Mouse (Mus musculus) midbrain, embryonic 13.5 days (tissue): ENCODE measurements around the gene Gpc1. TPM values are rescaled to one million over a fixed set of nuclear protein-coding genes. Genes with fewer than 3 reads are reported as not detected.

Experiments
- ATAC-seq: fragments of 200-750 bp; cut with Nextera tagmentation; 2 replicates; pipeline ENCODE4 v1.8.0; 2017; ENCODE audit warnings: mild to moderate bottlenecking, moderate TSS enrichment, moderate library complexity
- H3K27ac ChIP-seq: fragments of 300-500 bp; sonication (generic); 2 replicates; pipeline ENCODE4 v1.5.1; 2015; ENCODE audit warnings: inconsistent platforms, mild to moderate bottlenecking, moderate library complexity
- H3K27me3 ChIP-seq: fragments of 300-500 bp; sonication (generic); 2 replicates; pipeline ENCODE4 v1.6.1; 2015; ENCODE audit warnings: mild to moderate bottlenecking, inconsistent platforms
- H3K36me3 ChIP-seq: fragments of 300-500 bp; sonication (generic); 2 replicates; pipeline ENCODE4 v1.6.1; 2015; ENCODE audit warnings: mild to moderate bottlenecking, inconsistent platforms
- H3K4me1 ChIP-seq: fragments of 300-500 bp; sonication (generic); replicated peaks from 2 replicates; pipeline ENCODE4 v1.6.1; 2015; ENCODE audit warnings: inconsistent platforms
- H3K4me2 ChIP-seq: fragments of 300-500 bp; sonication (generic); replicated peaks from 2 replicates; pipeline ENCODE4 v1.6.1; 2015; ENCODE audit warnings: moderate library complexity, mild to moderate bottlenecking, inconsistent platforms
- H3K4me3 ChIP-seq: fragments of 300-500 bp; sonication (generic); replicated peaks from 2 replicates; pipeline ENCODE4 v1.5.1; 2015; ENCODE audit warnings: mild to moderate bottlenecking, inconsistent platforms
- H3K9ac ChIP-seq: fragments of 300-500 bp; sonication (generic); replicated peaks from 2 replicates; pipeline ENCODE4 v1.6.1; 2015; ENCODE audit warnings: mild to moderate bottlenecking, inconsistent platforms
- H3K9me3 ChIP-seq: fragments of 300-500 bp; sonication (generic); 2 replicates; pipeline ENCODE4 v1.6.1; 2016; ENCODE audit warnings: mild to moderate bottlenecking, inconsistent platforms
- WGBS: fragments of 180-500 bp; shearing (Covaris S2); methylation state at CpG from one replicate; pipeline ENCODE4 v1.1.7; 2015; 5-methylcytosine and 5-hydroxymethylcytosine counted together
- polyA plus RNA-seq: library from polyadenylated mRNA; unstranded; fragments of >200 nt; fragmentation: Nextera tagmentation; extraction: Ambion mirVana; gene quantifications from 2 replicates; pipeline ENCODE4 v1.2.1, GENCODE M21; 2015

Gpc1 gene
- polyA plus RNA-seq, 1 experiment from 2014 or later, result 67.7 TPM

- no peaks in the 10 kb centered on the region for H3K36me3 ChIP-seq
- no peak overlapping the region for H3K9ac ChIP-seq
- H3K27me3 ChIP-seq, result no peaks in the 10 kb centered on the region
- WGBS, result 92% methylated on average over 7 of the region's 7 CpGs
- no peaks in the 10 kb centered on the region for H3K9me3 ChIP-seq
- H3K27ac ChIP-seq, result no peak overlapping the region
- no peak overlapping the region for H3K4me3 ChIP-seq
- no peak for ATAC-seq
- no peak overlapping the region for H3K4me2 ChIP-seq
- no peaks in the 10 kb centered on the region for H3K4me1 ChIP-seq
These were observed 41.2 kb downstream of the Gpc1 start for GRCm38 (mm10) chr1:92872666-92873065.

GRCm38 (mm10) chr1:92874011-92874410 lies 42.6 kb downstream of the Gpc1 start:
- Histone ChIP-seq H3K9me3 (no peaks in the 10 kb centered on the region), H3K9ac (no peak overlapping the region), H3K36me3 (no peaks in the 10 kb centered on the region), H3K27ac (no peak overlapping the region), H3K4me3 (no peak overlapping the region), H3K27me3 (no peaks in the 10 kb centered on the region), H3K4me2 (no peak overlapping the region), H3K4me1 (no peaks in the 10 kb centered on the region)
- WGBS, result 60% methylated on average over 3 of the region's 3 CpGs
- no peak for ATAC-seq

- Histone ChIP-seq H3K27me3 (no peaks in the 10 kb centered on the region), H3K36me3 (no peaks in the 10 kb centered on the region), H3K4me3 (no peak overlapping the region), H3K4me2 (no peak overlapping the region), H3K27ac (no peak overlapping the region), H3K4me1 (no peaks in the 10 kb centered on the region), H3K9ac (no peak overlapping the region), H3K9me3 (no peaks in the 10 kb centered on the region)
- WGBS, result 89% methylated on average over 8 of the region's 8 CpGs
- no peak for ATAC-seq
These were observed 44.1 kb downstream of the Gpc1 start for GRCm38 (mm10) chr1:92875360-92876111.

- WGBS, result 67% methylated on average over 12 of the region's 12 CpGs
- no peaks in the 10 kb centered on the region for H3K27me3 ChIP-seq
These were observed 46.1 kb downstream of the Gpc1 start for GRCm38 (mm10) chr1:92877431-92877978.

GRCm38 (mm10) chr1:92878066-92878741 lies 46.8 kb downstream of the Gpc1 start:
- Histone ChIP-seq H3K9me3 (no peaks in the 10 kb centered on the region), H3K4me2 (no peak overlapping the region), H3K9ac (no peak overlapping the region), H3K27me3 (no peaks in the 10 kb centered on the region), H3K36me3 (no peaks in the 10 kb centered on the region), H3K4me1 (no peaks in the 10 kb centered on the region), H3K4me3 (no peak overlapping the region), H3K27ac (no peak overlapping the region)
- WGBS, result 87% methylated on average over 13 of the region's 13 CpGs
- ATAC-seq, result no peak

More at GRCm38 (mm10) chr1:92877431-92877978, 46.1 kb downstream of the Gpc1 start:
- H3K9ac ChIP-seq, result no peak overlapping the region
- H3K4me2 ChIP-seq, result no peak overlapping the region
- no peaks in the 10 kb centered on the region for H3K4me1 ChIP-seq
- ATAC-seq, result no peak
- H3K27ac ChIP-seq, result no peak overlapping the region
- no peaks in the 10 kb centered on the region for H3K9me3 ChIP-seq
- H3K36me3 ChIP-seq, result no peaks in the 10 kb centered on the region
- no peak overlapping the region for H3K4me3 ChIP-seq

- no peak overlapping the region for H3K4me2 ChIP-seq
- no peak overlapping the region for H3K9ac ChIP-seq
- no peak overlapping the region for H3K27ac ChIP-seq
- H3K4me3 ChIP-seq, result no peak overlapping the region
- no peaks in the 10 kb centered on the region for H3K27me3 ChIP-seq
- H3K36me3 ChIP-seq, result no peaks in the 10 kb centered on the region
- no peaks in the 10 kb centered on the region for H3K9me3 ChIP-seq
- no peaks in the 10 kb centered on the region for H3K4me1 ChIP-seq
- no peak for ATAC-seq
- WGBS, result 88% methylated on average over 12 of the region's 12 CpGs
These were observed 47.8 kb downstream of the Gpc1 start for GRCm38 (mm10) chr1:92879266-92879665.

GRCm38 (mm10) chr1:92880101-92880500 lies 48.7 kb downstream of the Gpc1 start:
- Histone ChIP-seq H3K9me3 (no peaks in the 10 kb centered on the region), H3K27me3 (no peaks in the 10 kb centered on the region), H3K36me3 (no peaks in the 10 kb centered on the region), H3K4me2 (no peak overlapping the region), H3K4me1 (no peaks in the 10 kb centered on the region), H3K4me3 (no peak overlapping the region), H3K9ac (no peak overlapping the region), H3K27ac (no peak overlapping the region)
- ATAC-seq, result no peak
- 85% methylated on average over 5 of the region's 5 CpGs for WGBS

- 88% methylated on average over 6 of the region's 6 CpGs for WGBS
These were observed 50.5 kb downstream of the Gpc1 start for GRCm38 (mm10) chr1:92881982-92882381.

GRCm38 (mm10) chr1:92888901-92889655 lies 57.6 kb downstream of the Gpc1 start:
- WGBS, result 73% methylated on average over 7 of the region's 7 CpGs
- no peaks in the 10 kb centered on the region for H3K36me3 ChIP-seq
- no peak overlapping the region for H3K4me3 ChIP-seq
- no peak overlapping the region for H3K27ac ChIP-seq
- ATAC-seq, result no peak
- H3K27me3 ChIP-seq, result no peaks in the 10 kb centered on the region
- H3K9ac ChIP-seq, result no peak overlapping the region
- no peaks in the 10 kb centered on the region for H3K9me3 ChIP-seq
- no peaks in the 10 kb centered on the region for H3K4me1 ChIP-seq
- no peak overlapping the region for H3K4me2 ChIP-seq

More at GRCm38 (mm10) chr1:92881982-92882381, 50.5 kb downstream of the Gpc1 start:
- H3K4me2 ChIP-seq, result no peak overlapping the region
- no peak for ATAC-seq
- H3K9ac ChIP-seq, result no peak overlapping the region
- H3K27ac ChIP-seq, result no peak overlapping the region
- no peak overlapping the region for H3K4me3 ChIP-seq
- no peaks in the 10 kb centered on the region for H3K27me3 ChIP-seq
- no peaks in the 10 kb centered on the region for H3K36me3 ChIP-seq
- H3K4me1 ChIP-seq, result no peaks in the 10 kb centered on the region
- no peaks in the 10 kb centered on the region for H3K9me3 ChIP-seq

- ATAC-seq, result no peak
- H3K9ac ChIP-seq, result no peak overlapping the region
- H3K27me3 ChIP-seq, result 0 out of 2 replicates have a peak, but pooled peaks cover 3% of the 10 kb centered on the region
- H3K4me2 ChIP-seq, result no peak overlapping the region
- no peak overlapping the region for H3K4me3 ChIP-seq
- H3K9me3 ChIP-seq, result no peaks in the 10 kb centered on the region
- no peaks in the 10 kb centered on the region for H3K36me3 ChIP-seq
- WGBS, result 65% methylated on average over 3 of the region's 3 CpGs
- no peaks in the 10 kb centered on the region for H3K4me1 ChIP-seq
- H3K27ac ChIP-seq, result no peak overlapping the region
These were observed 61.3 kb downstream of the Gpc1 start for GRCm38 (mm10) chr1:92892791-92893190.

GRCm38 (mm10) chr1:92893896-92894295 lies 62.5 kb downstream of the Gpc1 start:
- Histone ChIP-seq H3K27me3 (0 out of 2 replicates have a peak, but pooled peaks cover 3% of the 10 kb centered on the region), H3K4me1 (no peaks in the 10 kb centered on the region), H3K4me3 (no peak overlapping the region), H3K9ac (no peak overlapping the region), H3K36me3 (no peaks in the 10 kb centered on the region), H3K27ac (no peak overlapping the region), H3K9me3 (no peaks in the 10 kb centered on the region), H3K4me2 (no peak overlapping the region)
- 78% methylated on average over 3 of the region's 3 CpGs for WGBS
- ATAC-seq, result no peak

GRCm38 (mm10) chr1:92895089-92895488 lies 63.6 kb downstream of the Gpc1 start:
- Histone ChIP-seq H3K4me3 (no peak overlapping the region), H3K4me1 (no peaks in the 10 kb centered on the region), H3K9me3 (no peaks in the 10 kb centered on the region), H3K27me3 (0 out of 2 replicates have a peak, but pooled peaks cover 10% of the 10 kb centered on the region), H3K27ac (no peak overlapping the region), H3K9ac (no peak overlapping the region), H3K36me3 (no peaks in the 10 kb centered on the region), H3K4me2 (no peak overlapping the region)
- 9% methylated on average over 3 of the region's 3 CpGs for WGBS
- ATAC-seq, result peak; percentile 85
